Mouse (Mus musculus): Measurements from ENCODE around the gene Cd200. TPM values are rescaled to one million over a fixed set of nuclear protein-coding genes. Genes with fewer than 3 reads are reported as not detected.
"Not testable (repeated sequence)": the region's sequence is repeated elsewhere in the genome, so short reads cannot be mapped to it uniquely, and the experiment has no call there.

The Cd200 gene
- total RNA-seq (2014; fragmentation: Nextera tagmentation) (not detected in 2 replicates), total RNA-seq (2017) (not detected in 2 replicates)

DNA sequence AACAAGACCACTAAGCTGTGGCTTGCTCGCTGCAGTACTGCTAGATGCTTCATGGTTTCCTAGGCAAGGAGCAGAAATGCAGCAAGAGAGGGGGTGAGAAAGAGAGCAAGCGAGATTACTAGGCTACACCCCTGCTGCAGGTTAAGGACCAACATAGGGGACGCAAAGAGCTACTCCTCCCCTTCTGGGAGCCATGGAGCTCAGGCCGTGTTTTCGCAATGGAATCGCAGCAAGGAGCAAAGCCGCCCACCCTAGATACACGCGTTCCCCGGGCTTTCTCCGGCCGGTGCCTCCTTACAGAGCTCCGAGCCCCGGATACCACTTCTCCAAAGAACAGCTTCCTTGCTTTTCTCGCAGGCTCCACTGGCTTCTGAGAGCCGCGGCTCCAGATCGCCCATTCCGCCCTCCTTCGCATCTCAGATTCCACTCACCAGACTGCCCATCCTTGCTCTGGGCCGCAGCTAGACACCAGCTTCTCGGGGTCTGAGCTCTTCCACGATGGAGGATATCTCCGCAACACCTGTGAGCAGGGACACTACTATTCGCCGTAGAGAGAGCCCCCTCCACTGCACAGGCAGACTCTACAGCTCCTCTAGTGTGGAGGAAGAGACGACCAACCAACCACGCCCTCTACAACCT is at the start of gene Cd200:
Gene Cd200 (minus strand): TSS at position 629 of the 639 bp plus-strand sequence.
- ATAC-seq (replicated peaks; ENCODE audit: poor library complexity, severe bottlenecking): peak; percentile 93

DNA sequence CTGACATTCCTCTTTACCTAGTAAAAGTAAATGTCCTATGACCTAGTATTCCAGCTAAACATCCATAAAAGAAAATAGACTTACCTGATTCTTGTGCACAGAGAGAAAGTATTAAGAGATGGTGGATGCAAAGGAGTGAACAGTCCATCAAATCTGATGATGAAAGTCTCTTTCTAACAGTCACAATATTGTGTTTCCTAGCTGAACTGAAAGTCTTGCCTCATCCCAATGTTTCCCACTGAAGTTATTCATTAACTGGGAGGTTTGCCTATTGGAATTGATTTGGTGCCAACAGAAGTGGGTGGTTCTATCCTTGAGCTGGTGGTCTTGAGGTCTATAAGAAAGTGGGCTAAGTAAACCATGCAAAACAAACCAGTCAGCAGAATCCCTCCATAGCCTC is 45.9 kb upstream of the Cd200 start:
- ATAC-seq (replicated peaks; ENCODE audit: poor library complexity, severe bottlenecking): no peak

DNA sequence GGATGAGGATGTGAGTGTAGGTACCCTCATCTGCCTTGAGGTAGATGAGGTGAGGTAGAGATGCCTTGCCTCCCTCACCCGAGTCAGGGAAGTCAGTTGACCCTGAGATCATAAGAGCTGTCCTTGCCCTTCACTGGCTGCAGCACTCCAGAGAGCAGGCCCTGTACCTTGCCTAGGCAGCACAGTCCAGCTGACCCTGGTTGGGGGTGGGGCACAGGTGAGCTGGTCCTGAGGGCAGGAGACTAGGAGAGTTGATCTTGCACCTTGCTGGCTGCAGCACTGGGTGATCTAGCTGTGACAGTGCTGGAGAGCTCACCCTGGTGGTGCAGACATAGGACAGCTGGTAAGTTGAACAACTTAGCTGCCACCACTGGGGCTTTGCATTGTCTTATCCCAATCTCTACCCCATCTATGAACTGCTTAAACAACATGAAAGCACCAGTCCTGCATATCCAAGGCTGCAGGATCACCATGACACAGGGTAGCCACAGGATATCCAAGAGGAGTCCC is 28.4 kb upstream of the Cd200 start:
- no peak for ATAC-seq (replicated peaks; ENCODE audit: poor library complexity, severe bottlenecking)

DNA sequence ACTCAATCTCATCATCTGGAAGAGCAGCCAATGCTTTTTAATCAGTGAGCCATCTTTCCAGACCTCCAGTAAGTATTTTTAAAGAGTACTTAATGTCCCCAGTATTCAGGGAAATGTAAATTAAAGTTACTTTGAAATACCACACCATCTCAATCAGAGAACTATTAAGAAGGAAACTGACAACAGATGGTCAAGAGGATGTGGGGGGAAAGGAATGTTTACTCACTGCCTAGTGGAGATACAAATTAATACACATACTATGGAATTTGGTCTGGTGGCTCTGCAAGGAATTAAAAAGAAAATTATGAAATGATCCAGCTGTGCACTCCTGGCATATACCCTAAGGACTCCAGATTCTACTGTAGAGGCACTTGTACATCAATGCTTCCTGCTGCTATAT is 26.7 kb upstream of the Cd200 start:
- no peak for ATAC-seq (replicated peaks; ENCODE audit: poor library complexity, severe bottlenecking)

GRCm38 (mm10) chr16:45427651-45428050 is 18.8 kb upstream of the Cd200 start:
- no peak for ATAC-seq (replicated peaks; ENCODE audit: poor library complexity, severe bottlenecking)

DNA sequence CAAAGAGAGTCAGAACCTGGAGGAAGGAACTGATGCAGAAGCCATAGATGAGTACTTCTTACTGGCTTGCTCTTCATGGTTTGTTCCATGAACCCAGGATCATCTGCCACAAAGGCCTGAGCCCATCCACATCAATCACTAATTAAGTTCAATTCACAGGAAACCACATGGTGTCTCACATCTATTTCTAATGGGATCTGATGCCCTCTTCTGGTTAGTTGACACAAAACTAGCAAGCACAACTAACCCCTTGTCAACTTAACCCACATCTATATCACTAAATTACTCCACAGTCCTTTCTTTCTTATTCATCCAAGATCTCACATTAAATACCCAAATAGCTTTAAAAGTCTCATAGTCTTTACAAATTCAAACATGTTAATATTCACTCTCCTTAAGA is 4.6 kb upstream of the Cd200 start:
- no peak for ATAC-seq (replicated peaks; ENCODE audit: poor library complexity, severe bottlenecking)

- not testable (repeated sequence) for ATAC-seq (replicated peaks; ENCODE audit: poor library complexity, severe bottlenecking)
These were observed 202 bp upstream of the Cd200 start for GRCm38 (mm10) chr16:45409064-45409446.

DNA sequence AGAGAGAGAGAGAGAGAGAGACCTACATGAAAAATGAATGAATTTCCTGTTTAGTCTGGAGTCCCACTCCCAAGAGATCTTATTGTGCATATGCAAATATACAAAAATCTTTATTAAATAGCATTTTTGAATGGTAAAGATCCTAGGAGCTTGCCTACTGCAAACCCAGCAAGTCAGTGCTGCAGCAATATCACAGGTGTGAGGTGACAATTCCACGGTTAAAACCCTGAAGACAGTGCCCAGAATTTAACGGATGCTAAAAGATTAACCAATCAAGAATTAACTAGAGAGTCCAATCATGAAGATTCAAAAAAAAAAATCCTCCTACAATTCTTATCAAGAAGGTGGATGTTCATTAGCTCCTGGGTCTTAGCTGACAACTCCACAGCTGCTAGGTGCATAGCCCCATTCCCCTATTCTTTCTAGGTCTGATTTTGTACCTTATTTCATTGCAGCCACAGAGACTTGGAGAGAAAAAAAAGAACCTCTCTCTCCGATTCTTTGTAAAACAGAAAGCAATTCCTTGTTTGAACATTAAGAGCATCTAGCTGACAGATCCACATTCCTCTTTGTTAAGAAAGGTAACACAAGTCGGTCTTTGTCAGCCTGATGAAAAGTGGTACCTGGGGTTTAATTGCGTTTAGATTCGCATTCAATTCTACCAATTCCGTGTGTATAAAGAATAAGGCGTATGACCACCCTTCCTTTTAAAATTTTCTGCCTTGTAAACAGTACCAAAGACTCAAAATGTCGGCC is 1.0 kb downstream of the Cd200 start:
- ATAC-seq (replicated peaks; ENCODE audit: poor library complexity, severe bottlenecking): no peak

- no peak for ATAC-seq (replicated peaks; ENCODE audit: poor library complexity, severe bottlenecking)
These were observed 1.8 kb downstream of the Cd200 start for GRCm38 (mm10) chr16:45407091-45407490.

- ATAC-seq (replicated peaks; ENCODE audit: poor library complexity, severe bottlenecking): no peak
These were observed 5.9 kb downstream of the Cd200 start for GRCm38 (mm10) chr16:45402951-45403350.

DNA sequence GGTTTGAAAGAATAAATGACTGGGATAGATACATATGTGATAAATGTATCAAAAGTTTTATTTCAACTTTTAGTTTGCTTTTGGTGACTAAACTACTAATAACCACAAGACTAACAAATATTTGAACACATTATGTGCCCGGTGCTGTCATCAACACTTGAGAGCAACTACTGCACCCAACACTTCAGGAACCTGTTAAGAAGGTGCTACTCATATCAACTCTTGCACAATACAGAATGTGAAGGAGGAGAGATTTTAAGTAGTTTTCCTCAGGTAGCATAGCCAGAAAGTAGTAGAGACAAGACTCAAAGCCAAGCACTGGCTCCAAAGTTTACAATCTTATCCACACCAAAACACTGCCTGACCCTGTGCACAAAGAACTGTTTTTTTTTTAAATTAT is 6.8 kb downstream of the Cd200 start:
- ATAC-seq (replicated peaks; ENCODE audit: poor library complexity, severe bottlenecking): no peak

GRCm38 (mm10) chr16:45399947-45400555 is 8.8 kb downstream of the Cd200 start:
- ATAC-seq (replicated peaks; ENCODE audit: poor library complexity, severe bottlenecking): no peak

DNA sequence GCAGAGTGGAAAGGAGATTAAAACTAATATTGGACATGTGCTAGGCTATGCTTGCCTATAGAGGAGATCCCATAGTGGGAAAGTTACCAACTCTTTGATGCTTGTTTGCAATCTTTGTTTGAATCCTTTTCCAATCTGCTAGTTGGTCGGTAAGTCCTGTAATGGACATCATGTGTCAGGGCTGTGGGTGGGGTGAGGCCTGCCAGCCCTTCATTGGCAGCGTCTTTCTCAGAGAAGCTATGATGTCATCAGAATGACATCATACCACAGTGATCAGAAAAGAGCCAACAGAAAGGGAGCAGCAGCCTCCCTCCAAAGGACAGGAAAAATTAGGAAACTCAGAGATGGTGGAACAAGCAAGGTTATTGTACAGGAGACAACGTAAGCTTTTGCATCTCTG is 9.4 kb downstream of the Cd200 start:
- ATAC-seq (replicated peaks; ENCODE audit: poor library complexity, severe bottlenecking): no peak

DNA sequence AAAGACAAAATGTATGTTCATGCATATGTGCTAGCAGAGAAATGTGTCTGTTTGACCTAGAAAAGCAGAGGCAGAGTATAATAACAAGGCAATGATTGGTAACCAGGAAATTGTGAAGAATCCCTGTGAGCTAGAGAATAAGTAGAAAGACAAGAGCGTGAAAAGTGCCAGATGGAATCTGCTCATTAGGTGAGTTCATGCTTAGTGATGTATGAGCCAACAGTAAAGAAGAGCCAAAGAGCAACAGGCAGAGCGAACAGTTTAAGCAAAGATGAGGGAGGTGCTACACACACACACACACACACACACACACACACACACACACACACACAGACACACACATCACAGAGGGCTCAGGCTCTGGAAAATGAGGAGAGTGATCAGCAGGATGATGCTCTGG is 11.4 kb downstream of the Cd200 start:
- no peak for ATAC-seq (replicated peaks; ENCODE audit: poor library complexity, severe bottlenecking)

DNA sequence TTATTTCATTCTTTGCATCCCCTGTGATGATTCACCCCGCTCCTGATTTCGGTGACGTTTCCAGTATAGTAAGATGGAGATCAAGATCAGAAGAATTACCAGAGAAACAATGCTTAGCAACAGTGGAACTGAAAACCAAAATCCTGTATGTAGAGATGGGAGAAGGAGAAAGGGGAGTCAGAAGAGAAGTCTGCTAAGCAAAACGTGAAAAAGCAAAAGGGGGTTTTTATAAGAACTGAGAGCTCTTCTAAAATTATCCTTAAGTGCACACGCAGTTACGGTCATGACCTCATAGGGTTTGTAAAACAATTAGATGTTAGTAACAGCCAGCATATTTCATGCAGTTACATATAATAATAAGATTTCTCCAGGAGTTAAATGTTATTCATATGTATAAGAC is 16.6 kb downstream of the Cd200 start:
- ATAC-seq (replicated peaks; ENCODE audit: poor library complexity, severe bottlenecking): no peak

- ATAC-seq (replicated peaks; ENCODE audit: poor library complexity, severe bottlenecking): no peak
These were observed 17.2 kb downstream of the Cd200 start for GRCm38 (mm10) chr16:45391680-45392079.

GRCm38 (mm10) chr16:45390286-45390956 is 18.4 kb downstream of the Cd200 start:
- ATAC-seq (replicated peaks; ENCODE audit: poor library complexity, severe bottlenecking): no peak

- peak; percentile 100 for ATAC-seq (replicated peaks; ENCODE audit: poor library complexity, severe bottlenecking)
These were observed 19.0 kb downstream of the Cd200 start for GRCm38 (mm10) chr16:45389833-45390232.

GRCm38 (mm10) chr16:45389041-45389440 is 19.8 kb downstream of the Cd200 start:
- no peak for ATAC-seq (replicated peaks; ENCODE audit: poor library complexity, severe bottlenecking)

DNA sequence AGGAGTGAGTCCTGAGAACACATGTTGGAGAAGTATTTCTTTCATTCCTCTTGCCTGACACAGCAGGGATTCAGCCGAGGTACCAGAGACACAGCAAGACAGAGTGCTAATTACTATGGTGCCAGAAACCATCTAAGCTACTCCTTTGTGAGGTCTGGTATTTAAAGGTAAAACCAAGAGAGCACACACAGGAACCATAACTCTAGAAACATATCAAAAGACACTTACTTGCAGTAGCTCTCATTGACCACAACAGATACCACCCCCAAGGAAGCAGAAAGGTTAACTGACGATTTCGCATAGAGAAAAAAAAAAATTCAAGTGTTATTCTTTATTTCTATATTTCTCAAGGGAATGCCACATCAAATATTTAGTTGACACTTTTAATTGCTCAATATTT is 27.0 kb downstream of the Cd200 start:
- no peak for ATAC-seq (replicated peaks; ENCODE audit: poor library complexity, severe bottlenecking)

- no peak for ATAC-seq (replicated peaks; ENCODE audit: poor library complexity, severe bottlenecking)
These were observed 29.9 kb downstream of the Cd200 start for GRCm38 (mm10) chr16:45378959-45379358.
